Comparison of ENCODE assay signal across 12 mouse cellular contexts in the genomic region with DNA sequence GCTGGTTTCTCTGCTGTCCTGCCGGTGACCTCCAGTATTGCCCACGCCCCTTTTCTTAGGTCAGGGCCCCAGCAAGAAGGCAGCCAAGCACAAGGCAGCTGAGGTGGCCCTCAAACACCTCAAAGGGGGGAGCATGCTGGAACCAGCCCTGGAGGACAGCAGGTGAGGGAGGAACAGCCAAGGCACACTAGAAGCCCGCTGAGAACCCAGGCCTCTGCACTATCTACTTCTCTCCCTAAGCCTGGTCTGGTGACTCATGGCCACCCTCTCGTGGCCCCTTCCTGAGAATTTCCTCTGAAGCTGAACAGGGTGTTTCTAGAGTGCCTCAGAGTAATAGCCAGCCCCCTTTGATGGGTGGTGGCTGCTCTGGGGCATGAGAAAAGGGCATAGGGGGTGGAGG. TPM values are rescaled to one million over a fixed set of nuclear protein-coding genes. Genes with fewer than 3 reads are reported as not detected.
DNase-seq lines count a peak whose midpoint lies in the region; ATAC-seq and TF ChIP-seq lines count a peak whose summit lies in the region.
"Had no signal": no experiment of that assay in that cellular context is flagged by ENCODE, and none has a peak within 500 bp of the region (broad histone marks: within the 10 kb centered on the region; RNA-seq: fewer than 3 reads in every experiment).

No protein-coding gene starts in this region.

- 40% methylated on average over 4 of the region's 4 CpGs for WGBS in heart, embryonic 16.5 days
- WGBS in intestine, embryonic 16.5 days, result 68% methylated on average over 4 of the region's 4 CpGs

- intact Hi-C loops in heart, postnatal 36 days (cut with DNase I), result no loop called here

- H3K4me2 ChIP-seq in heart, embryonic 16.5 days (ENCODE audit: low read depth, low read length), result no peak overlapping the region
- no peak overlapping the region for H3K4me2 ChIP-seq in intestine, embryonic 16.5 days (ENCODE audit: low read depth, low read length)

- no peak for ATAC-seq in heart, embryonic 16.5 days (replicated peaks; ENCODE audit: extremely low read depth, insufficient read depth, low FRiP score)
- no peak for ATAC-seq in intestine, embryonic 16.5 days

- H3K9me3 ChIP-seq in heart, embryonic 16.5 days (replicated peaks; ENCODE audit: control insufficient read depth, low read length), result no peaks in the 10 kb centered on the region
- H3K9me3 ChIP-seq in ES-Bruce4 (replicated peaks; ENCODE audit: control insufficient read depth, insufficient read depth, low read length, poor library complexity, severe bottlenecking), result no peaks in the 10 kb centered on the region
- no peaks in the 10 kb centered on the region for H3K9me3 ChIP-seq in intestine, embryonic 16.5 days (ENCODE audit: control insufficient read depth, low read length)

- H3K4me3 ChIP-seq in heart, embryonic 16.5 days (ENCODE audit: low read length), result no peak overlapping the region
- H3K4me3 ChIP-seq in ES-Bruce4 (ENCODE audit: low read depth, low read length), result no peak overlapping the region
- H3K4me3 ChIP-seq in intestine, embryonic 16.5 days (ENCODE audit: low read length), result no peak overlapping the region

- H3K4me1 ChIP-seq in heart, embryonic 16.5 days (ENCODE audit: control insufficient read depth, insufficient read depth, low read length), result peaks cover 27% of the 10 kb centered on the region
- peaks cover 3% of the 10 kb centered on the region for H3K4me1 ChIP-seq in ES-Bruce4 (ENCODE audit: control insufficient read depth, insufficient read depth, low read length)
- peaks cover 19% of the 10 kb centered on the region for H3K4me1 ChIP-seq in intestine, embryonic 16.5 days (ENCODE audit: control insufficient read depth, insufficient read depth, low read length)

- peaks cover 19% of the 10 kb centered on the region for H3K36me3 ChIP-seq in heart, embryonic 16.5 days (ENCODE audit: control insufficient read depth, insufficient read depth)
- H3K36me3 ChIP-seq in ES-Bruce4 (ENCODE audit: control insufficient read depth, insufficient read depth, low read length, poor library complexity, severe bottlenecking), result peaks cover 7% of the 10 kb centered on the region; the same call in 1 of the 2 replicates
- H3K36me3 ChIP-seq in intestine, embryonic 16.5 days (ENCODE audit: control insufficient read depth, insufficient read depth, low read length), result peaks cover 8% of the 10 kb centered on the region

- no peak for TF ChIP-seq CTCF in ES-Bruce4 (IDR thresholded peaks at IDR 0.05; ENCODE audit: low read depth, low read length)

- no peak for TF ChIP-seq EP300 in ES-Bruce4 (IDR thresholded peaks at IDR 0.05; ENCODE audit: insufficient read depth, low read depth, low read length)

- no peak for DNase-seq in heart, postnatal 36 days
- DNase-seq in 416B (ENCODE audit: low read depth), result peak; percentile 81
- DNase-seq in ovary, adult 18-20 months (ENCODE audit: low spot score), result no peak
- no peak for DNase-seq in embryo, embryonic 10 days (ENCODE audit: low spot score)
- DNase-seq: gastrocnemius, postnatal 25 days; kidney, postnatal 36 days had no signal

- no peaks in the 10 kb centered on the region for H3K27me3 ChIP-seq in heart, embryonic 16.5 days (ENCODE audit: control insufficient read depth, insufficient read depth, low read length)
- no peaks in the 10 kb centered on the region for H3K27me3 ChIP-seq in ES-Bruce4 (ENCODE audit: control insufficient read depth, insufficient read depth, low read length, poor library complexity, severe bottlenecking)
- H3K27me3 ChIP-seq in intestine, embryonic 16.5 days (replicated peaks; ENCODE audit: control insufficient read depth, insufficient read depth, low read length), result no peaks in the 10 kb centered on the region

- H3K27ac ChIP-seq in heart, embryonic 16.5 days (ENCODE audit: low read length), result peak overlapping the region; percentile 40
- H3K27ac ChIP-seq in ES-Bruce4 (ENCODE audit: insufficient read depth, low read length), result no peak overlapping the region
- H3K27ac ChIP-seq in intestine, embryonic 16.5 days (ENCODE audit: low read length), result no peak overlapping the region; the same call in 1 of the 2 replicates

- H3K9ac ChIP-seq in heart, embryonic 16.5 days (ENCODE audit: low read length), result peak overlapping the region; percentile 55
- H3K9ac ChIP-seq in ES-Bruce4 (ENCODE audit: low read depth, poor library complexity, severe bottlenecking), result peak overlapping the region; percentile 68; the same call in 1 of the 2 replicates
- H3K9ac ChIP-seq in intestine, embryonic 16.5 days (ENCODE audit: low read depth, low read length), result peak overlapping the region; percentile 31; the same call in 1 of the 2 replicates

- no peak for TF ChIP-seq POLR2A in ES-Bruce4 (IDR thresholded peaks at IDR 0.05; ENCODE audit: insufficient read depth, low read length)

RNA-seq across cellular contexts. Expression of a gene that starts 2.4 kb away (rescaled TPM):
- 88.1 and 95.1 TPM in 2 replicates for polyA plus RNA-seq in heart, embryonic 16.5 days (2015; fragmentation: Nextera tagmentation; extraction: Ambion mirVana)
- 10 to 100 TPM; 45.5 to 48.2 TPM for total RNA-seq in heart, postnatal 36 days (2021)
- polyA plus RNA-seq in ES-Bruce4 (2011; ENCODE audit: insufficient read depth, insufficient read length, low read depth, missing spikeins), result 45.3 and 47.5 TPM in 2 replicates
- 91.3 and 105 TPM in 2 replicates for polyA plus RNA-seq in intestine, embryonic 16.5 days (2015; fragmentation: Nextera tagmentation; extraction: Ambion mirVana)

RNA-seq across cellular contexts. Expression of a gene that starts 3.6 kb away (rescaled TPM):
- polyA plus RNA-seq in heart, embryonic 16.5 days (2015; fragmentation: Nextera tagmentation; extraction: Ambion mirVana), result 10.3 and 11.3 TPM in 2 replicates
- 1 to 10 TPM; 3.5 to 3.6 TPM for total RNA-seq in heart, postnatal 36 days (2021)
- polyA plus RNA-seq in ES-Bruce4 (2011; ENCODE audit: insufficient read depth, insufficient read length, low read depth, missing spikeins), result 11.1 and 14.0 TPM in 2 replicates
- 9.2 TPM in 2 replicates for polyA plus RNA-seq in intestine, embryonic 16.5 days (2015; fragmentation: Nextera tagmentation; extraction: Ambion mirVana)

RNA-seq across cellular contexts. Expression of a gene that starts 4.3 kb away (rescaled TPM):
- polyA plus RNA-seq in heart, embryonic 16.5 days (2015; fragmentation: Nextera tagmentation; extraction: Ambion mirVana), result 2.1 and 2.6 TPM in 2 replicates
- 1 to 10 TPM in 1 of 2 experiments, under 1 TPM in 1; 0.89 to 1.4 TPM for total RNA-seq in heart, postnatal 36 days (2021)
- polyA plus RNA-seq in ES-Bruce4 (2011; ENCODE audit: insufficient read depth, insufficient read length, low read depth, missing spikeins), result 0.68 and 1.0 TPM in 2 replicates
- 1.8 and 1.9 TPM in 2 replicates for polyA plus RNA-seq in intestine, embryonic 16.5 days (2015; fragmentation: Nextera tagmentation; extraction: Ambion mirVana)

RNA-seq across cellular contexts. Expression of a gene that starts 16.9 kb away (rescaled TPM):
- 4.1 TPM in 1 of 2 replicates, not detected in the other for polyA plus RNA-seq in heart, embryonic 16.5 days (2015; fragmentation: Nextera tagmentation; extraction: Ambion mirVana)
- not detected for total RNA-seq in heart, postnatal 36 days (2021)
- not detected in 2 replicates for polyA plus RNA-seq in ES-Bruce4 (2011; ENCODE audit: insufficient read depth, insufficient read length, low read depth, missing spikeins)
- 5.5 TPM in 1 of 2 replicates, not detected in the other for polyA plus RNA-seq in intestine, embryonic 16.5 days (2015; fragmentation: Nextera tagmentation; extraction: Ambion mirVana)
- total RNA-seq: left cerebral cortex, postnatal 36 days; neutrophil, adult 5-6 weeks had no signal
- polyA plus RNA-seq: erythroblast, embryonic 14.5 days had no signal

RNA-seq across cellular contexts. Expression of a gene that starts 50.1 kb away (rescaled TPM):
- polyA plus RNA-seq in heart, embryonic 16.5 days (2015; fragmentation: Nextera tagmentation; extraction: Ambion mirVana), result 136 and 140 TPM in 2 replicates
- 100 to 1,000 TPM; 482 to 500 TPM for total RNA-seq in heart, postnatal 36 days (2021)
- 1,129 and 1,194 TPM in 2 replicates for polyA plus RNA-seq in ES-Bruce4 (2011; ENCODE audit: insufficient read depth, insufficient read length, low read depth, missing spikeins)
- 138 and 152 TPM in 2 replicates for polyA plus RNA-seq in intestine, embryonic 16.5 days (2015; fragmentation: Nextera tagmentation; extraction: Ambion mirVana)
